Mouse (Mus musculus) E14TG2a.4 (cell line): ENCODE measurements at regions not wholly inside any gene's neighbourhood (a gene's known extent, or its start where the extent isn't known, plus 50 kb on each side); places are given as distances from the start of the nearest gene placed in this dataset.

Source experiments
- CTCF ChIP-seq: conservative IDR thresholded peaks from 2 replicates; pipeline ENCODE4 v1.5.1; 2014; ENCODE audit warnings: low read length
- POU5F1 ChIP-seq: IDR thresholded peaks from 2 replicates; pipeline ENCODE4 v1.6.1; 2014; ENCODE audit warnings: low read length, borderline replicate concordance

DNA sequence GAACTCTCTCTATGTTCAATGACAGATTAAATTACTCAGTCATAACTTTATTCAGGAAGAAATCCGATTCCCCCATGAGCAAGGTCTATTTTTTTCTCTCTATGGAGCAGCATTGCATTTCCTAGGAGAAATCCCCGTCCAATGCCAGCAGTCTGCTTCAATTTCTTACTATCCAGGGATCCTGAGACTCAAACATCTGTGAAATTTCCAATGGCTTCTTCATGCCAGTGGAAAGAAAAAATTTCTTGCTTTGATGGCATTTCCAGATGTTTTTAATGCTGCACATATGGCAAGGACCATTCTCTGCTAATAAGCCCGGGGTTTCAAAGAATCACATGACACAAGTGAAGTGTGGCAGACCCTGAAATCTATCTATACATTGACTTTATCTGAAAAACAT, 919.6 kb downstream of the Epha7 start:
- TF ChIP-seq CTCF: no peak
- TF ChIP-seq POU5F1: no peak
